Mouse (Mus musculus): ENCODE measurements around the gene 2310061I04Rik. TPM values are rescaled to one million over a fixed set of nuclear protein-coding genes. Genes with fewer than 3 reads are reported as not detected.

Gene 2310061I04Rik
- polyA plus RNA-seq, 1 experiment from 2014 or later, result 23.2 TPM

GRCm38 (mm10) chr17:35860831-35861197, 36.4 kb downstream of the 2310061I04Rik start:
- peaks cover 53% of the 10 kb centered on the region for H3K36me3 ChIP-seq
- DNase-seq (ENCODE audit: low spot score), result no peak
- no peaks in the 10 kb centered on the region for H3K27me3 ChIP-seq (ENCODE audit: low read depth, poor library complexity, severe bottlenecking)
- H3K27ac ChIP-seq, result peak overlapping the region; percentile 95
- WGBS, result 5% methylated on average over 12 of the region's 12 CpGs
- no peaks in the 10 kb centered on the region for H3K9me3 ChIP-seq (replicated peaks)
- H3K4me3 ChIP-seq, result peak overlapping the region; percentile 86
- peaks cover 34% of the 10 kb centered on the region for H3K4me1 ChIP-seq

- WGBS, result 71% methylated on average over 2 of the region's 2 CpGs
- Histone ChIP-seq H3K27ac (no peak overlapping the region), H3K4me3 (no peak overlapping the region), H3K9me3 (replicated peaks) (no peaks in the 10 kb centered on the region), H3K27me3 (ENCODE audit: low read depth, poor library complexity, severe bottlenecking) (no peaks in the 10 kb centered on the region), H3K4me1 (peaks cover 25% of the 10 kb centered on the region; the same call in 1 of the 2 replicates), H3K36me3 (peaks cover 59% of the 10 kb centered on the region)
- no peak for DNase-seq (ENCODE audit: low spot score)
These were observed 37.4 kb downstream of the 2310061I04Rik start for GRCm38 (mm10) chr17:35859835-35860234.

- Histone ChIP-seq H3K9me3 (replicated peaks) (no peaks in the 10 kb centered on the region), H3K27me3 (ENCODE audit: low read depth, poor library complexity, severe bottlenecking) (no peaks in the 10 kb centered on the region), H3K4me1 (peaks cover 20% of the 10 kb centered on the region; the same call in 1 of the 2 replicates), H3K27ac (no peak overlapping the region), H3K4me3 (no peak overlapping the region), H3K36me3 (peaks cover 61% of the 10 kb centered on the region)
- 91% methylated on average over 1 of the region's 1 CpGs for WGBS
- no peak for DNase-seq (ENCODE audit: low spot score)
These were observed 37.9 kb downstream of the 2310061I04Rik start for GRCm38 (mm10) chr17:35859371-35859770.

GRCm38 (mm10) chr17:35850974-35851373, 46.3 kb downstream of the 2310061I04Rik start:
- Histone ChIP-seq H3K4me3 (no peak overlapping the region), H3K27me3 (ENCODE audit: low read depth, poor library complexity, severe bottlenecking) (no peaks in the 10 kb centered on the region), H3K27ac (no peak overlapping the region), H3K4me1 (no peaks in the 10 kb centered on the region), H3K9me3 (replicated peaks) (no peaks in the 10 kb centered on the region), H3K36me3 (peaks cover 95% of the 10 kb centered on the region)
- DNase-seq (ENCODE audit: low spot score), result no peak
- 89% methylated on average over 3 of the region's 3 CpGs for WGBS

- Histone ChIP-seq H3K36me3 (peaks cover 90% of the 10 kb centered on the region), H3K4me1 (peaks cover 1% of the 10 kb centered on the region; the same call in 1 of the 2 replicates), H3K27me3 (ENCODE audit: low read depth, poor library complexity, severe bottlenecking) (no peaks in the 10 kb centered on the region), H3K4me3 (no peak overlapping the region; the same call in 1 of the 2 replicates), H3K9me3 (replicated peaks) (no peaks in the 10 kb centered on the region), H3K27ac (no peak overlapping the region)
- WGBS, result 72% methylated on average over 1 of the region's 1 CpGs
- no peak for DNase-seq (ENCODE audit: low spot score)
These were observed 49.1 kb downstream of the 2310061I04Rik start for GRCm38 (mm10) chr17:35848112-35848511.

- peaks cover 21% of the 10 kb centered on the region; the same call in 1 of the 2 replicates for H3K4me1 ChIP-seq
- no peak overlapping the region for H3K4me3 ChIP-seq
- no peak for DNase-seq (ENCODE audit: low spot score)
- WGBS, result 93% methylated on average over 3 of the region's 3 CpGs
- no peaks in the 10 kb centered on the region for H3K27me3 ChIP-seq (ENCODE audit: low read depth, poor library complexity, severe bottlenecking)
- H3K9me3 ChIP-seq (replicated peaks), result no peaks in the 10 kb centered on the region
- no peak overlapping the region for H3K27ac ChIP-seq
- H3K36me3 ChIP-seq, result peaks cover 46% of the 10 kb centered on the region
These were observed 53.7 kb downstream of the 2310061I04Rik start for GRCm38 (mm10) chr17:35843514-35843913.

MicroRNA genes within 50 kb of the gene (microRNA counts, 519-probe panel; counts per million panel counts)
- microRNA mmu-miR-1894-3p, result 684 counts per million, percentile 72 among the panel's probes with 10 or more counts
- microRNA mmu-miR-1894-5p, result 684 counts per million, percentile 72 among the panel's probes with 10 or more counts

Small RNAs within 50 kb of the gene (microRNA-seq; reads per million reads assigned to microRNA genes)
- gene Gm28033, result 0.88 reads per million
- not detected for gene Mir1894

Other genes starting within 250 kb of the 2310061I04Rik start
- gene Vars2, start 229.8 kb downstream of the 2310061I04Rik start, polyA plus RNA-seq (2016; fragmentation: Nextera tagmentation; extraction: Ambion mirVana), result 21.1 and 21.5 TPM in 2 replicates
- 67.0 and 72.4 TPM in 2 replicates for gene Gtf2h4, start 223.7 kb downstream of the 2310061I04Rik start, polyA plus RNA-seq (2016; fragmentation: Nextera tagmentation; extraction: Ambion mirVana)
- gene Ddr1, start 192.8 kb downstream of the 2310061I04Rik start, polyA plus RNA-seq (2016; fragmentation: Nextera tagmentation; extraction: Ambion mirVana), result 18.3 and 21.9 TPM in 2 replicates
- 4.5 and 5.5 TPM in 2 replicates for gene Ier3, start 75.7 kb downstream of the 2310061I04Rik start, polyA plus RNA-seq (2016; fragmentation: Nextera tagmentation; extraction: Ambion mirVana)
- gene Flot1, start 74.2 kb downstream of the 2310061I04Rik start, polyA plus RNA-seq (2016; fragmentation: Nextera tagmentation; extraction: Ambion mirVana), result 43.0 and 49.7 TPM in 2 replicates
- 1,509 and 1,575 TPM in 2 replicates for gene Tubb5, start 59.1 kb downstream of the 2310061I04Rik start, polyA plus RNA-seq (2016; fragmentation: Nextera tagmentation; extraction: Ambion mirVana)
- gene Mdc1, start 55.9 kb downstream of the 2310061I04Rik start, polyA plus RNA-seq (2016; fragmentation: Nextera tagmentation; extraction: Ambion mirVana), result 23.2 and 27.3 TPM in 2 replicates
- gene Nrm, start 36.1 kb downstream of the 2310061I04Rik start, polyA plus RNA-seq (2016; fragmentation: Nextera tagmentation; extraction: Ambion mirVana), result 61.7 and 67.1 TPM in 2 replicates
- 21.4 and 22.1 TPM in 2 replicates for gene Ppp1r18, start 31.8 kb downstream of the 2310061I04Rik start, polyA plus RNA-seq (2016; fragmentation: Nextera tagmentation; extraction: Ambion mirVana)
- gene Dhx16, start 17.6 kb downstream of the 2310061I04Rik start, polyA plus RNA-seq (2016; fragmentation: Nextera tagmentation; extraction: Ambion mirVana), result 58.4 and 62.4 TPM in 2 replicates
- gene Atat1, start 12.6 kb upstream of the 2310061I04Rik start, polyA plus RNA-seq (2016; fragmentation: Nextera tagmentation; extraction: Ambion mirVana), result 104 and 131 TPM in 2 replicates
- gene Mrps18b, start 19.0 kb upstream of the 2310061I04Rik start, polyA plus RNA-seq (2016; fragmentation: Nextera tagmentation; extraction: Ambion mirVana), result 87.6 and 122 TPM in 2 replicates
- gene Ppp1r10, start 19.0 kb upstream of the 2310061I04Rik start, polyA plus RNA-seq (2016; fragmentation: Nextera tagmentation; extraction: Ambion mirVana), result 52.9 and 63.4 TPM in 2 replicates
- 98.3 and 109 TPM in 2 replicates for gene Abcf1, start 72.3 kb upstream of the 2310061I04Rik start, polyA plus RNA-seq (2016; fragmentation: Nextera tagmentation; extraction: Ambion mirVana)
- 61.6 and 63.1 TPM in 2 replicates for gene Gnl1, start 82.4 kb upstream of the 2310061I04Rik start, polyA plus RNA-seq (2016; fragmentation: Nextera tagmentation; extraction: Ambion mirVana)
- 44.9 and 49.4 TPM in 2 replicates for gene Prr3, start 82.8 kb upstream of the 2310061I04Rik start, polyA plus RNA-seq (2016; fragmentation: Nextera tagmentation; extraction: Ambion mirVana)
- 3.2 and 4.0 TPM in 2 replicates for gene H2-T24, start 123.1 kb upstream of the 2310061I04Rik start, polyA plus RNA-seq (2016; fragmentation: Nextera tagmentation; extraction: Ambion mirVana)
- gene H2-T23, start 135.4 kb upstream of the 2310061I04Rik start, polyA plus RNA-seq (2016; fragmentation: Nextera tagmentation; extraction: Ambion mirVana), result 1.2 and 1.5 TPM in 2 replicates
- 5.6 and 9.7 TPM in 2 replicates for gene H2-T22, start 145.3 kb upstream of the 2310061I04Rik start, polyA plus RNA-seq (2016; fragmentation: Nextera tagmentation; extraction: Ambion mirVana)
- gene Gm6034, start 145.5 kb upstream of the 2310061I04Rik start, polyA plus RNA-seq (2016; fragmentation: Nextera tagmentation; extraction: Ambion mirVana), result not detected in 2 replicates
- gene Gm11127, start 160.9 kb upstream of the 2310061I04Rik start, polyA plus RNA-seq (2016; fragmentation: Nextera tagmentation; extraction: Ambion mirVana), result not detected in 2 replicates
- not detected in 2 replicates for gene Gm19684, start 224.2 kb upstream of the 2310061I04Rik start, polyA plus RNA-seq (2016; fragmentation: Nextera tagmentation; extraction: Ambion mirVana)
- gene Gm7030, start 232.0 kb upstream of the 2310061I04Rik start, polyA plus RNA-seq (2016; fragmentation: Nextera tagmentation; extraction: Ambion mirVana), result not detected in 2 replicates